18 mouse cellular contexts compared by ENCODE assay signal in the genomic region with DNA sequence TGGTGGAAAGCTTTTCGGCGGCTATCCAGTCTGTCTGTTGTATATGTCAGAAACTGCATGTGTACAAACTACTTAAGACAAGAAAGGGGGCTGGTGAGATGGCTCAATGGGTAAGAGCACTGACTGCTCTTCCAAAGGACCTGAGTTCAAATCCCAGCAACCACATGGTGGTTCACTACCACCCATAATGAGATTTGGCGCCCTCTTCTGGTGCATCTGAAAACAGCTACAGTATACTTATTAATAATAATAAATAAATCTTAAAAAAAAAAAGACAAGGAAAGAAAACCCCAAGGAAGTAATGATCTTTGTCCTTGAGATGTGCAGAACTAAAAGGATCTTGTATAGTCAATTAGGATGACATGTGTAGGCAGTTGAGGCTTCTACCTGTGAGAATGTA. TPM values are rescaled to one million over a fixed set of nuclear protein-coding genes. Genes with fewer than 3 reads are reported as not detected.
A peak's percentile ranks its signal among the peaks of the same experiment; 100 is the strongest.
DNase-seq lines count a peak whose midpoint lies in the region; TF ChIP-seq lines count a peak whose summit lies in the region.
"Had no signal": no experiment of that assay in that cellular context is flagged by ENCODE, and none has a peak within 500 bp of the region (broad histone marks: within the 10 kb centered on the region; RNA-seq: fewer than 3 reads in every experiment).

No protein-coding gene starts in this region.

- no peak overlapping the region for H3K4me3 ChIP-seq in left cerebral cortex, adult 2 months
- H3K4me3 ChIP-seq: forebrain, embryonic 13.5 days; heart, embryonic 13.5 days; neural tube, embryonic 13.5 days; stomach, embryonic 15.5 days had no signal

- intact Hi-C loops in left cerebral cortex, adult 2 months (cut with DNase I) = no loop called here
- intact Hi-C loops in left cerebral cortex, postnatal 25 days (cut with DNase I) = no loop called here

- TF ChIP-seq CTCF in left cerebral cortex, adult 2 months (IDR thresholded peaks at IDR 0.05) = peak; percentile 33

- peak; percentile 17 for DNase-seq in adrenal gland, postnatal 14 days
- DNase-seq in adrenal gland, adult 2 months = no peak
- DNase-seq in left cerebral cortex, adult 2 months (ENCODE audit: extremely low spot score in 1 of 2, low spot score in 2 of 2) = no peak
- DNase-seq in left cerebral cortex, postnatal 25 days (ENCODE audit: low spot score in 2 of 2) = no peak
- peak; percentile 22 for DNase-seq in thymus, postnatal 4 days
- no peak for DNase-seq in thymus, postnatal 10 days (ENCODE audit: low spot score in 2 of 2)
- no peak for DNase-seq in right cerebral cortex, postnatal 25 days
- DNase-seq in ovary, postnatal 10 days (ENCODE audit: low spot score) = no peak
- DNase-seq: adrenal gland, postnatal 36 days; cerebellum, postnatal 10 days; embryo, embryonic 11 days; kidney, postnatal 10 days; thymus, postnatal 25 days had no signal

- H3K27ac ChIP-seq in left cerebral cortex, adult 2 months = no peak overlapping the region
- H3K27ac ChIP-seq: forebrain, embryonic 13.5 days; heart, embryonic 13.5 days; macrophage; neural tube, embryonic 13.5 days; stomach, embryonic 15.5 days had no signal

RNA-seq across cellular contexts. Expression of gene Cdc5l, which starts 36.0 kb away (rescaled TPM):
- total RNA-seq in adrenal gland, postnatal 14 days (2021) = 44.3 and 44.8 TPM in 2 replicates
- total RNA-seq in adrenal gland, adult 2 months (2021) = 10 to 100 TPM; 40.8 to 49.8 TPM
- polyA plus RNA-seq in adrenal gland, adult 2 months (2012; rRNA removed) = 3.0 and 3.9 TPM in 2 replicates
- 10 to 100 TPM; 55.4 to 57.6 TPM for total RNA-seq in left cerebral cortex, adult 2 months (2021)
- 10 to 100 TPM; 55.5 to 58.3 TPM for total RNA-seq in left cerebral cortex, postnatal 25 days (2021)

Comparison
In these comparisons a context has a peak if more than half of its experiments do, and no peak if none do; other contexts are left out.
1. DNase-seq: peak in adrenal gland, postnatal 14 days (single experiment) and thymus, postnatal 4 days (single experiment); none in adrenal gland, adult 2 months (single experiment), left cerebral cortex, adult 2 months (0 of 2), left cerebral cortex, postnatal 25 days (0 of 2), thymus, postnatal 10 days (0 of 2), right cerebral cortex, postnatal 25 days (single experiment) and ovary, postnatal 10 days (single experiment).